1 mouse cellular context compared by ENCODE assay signal in genomic region chr7:45228548-45228947, GRCm38 (mm10).
A peak's percentile ranks its signal among the peaks of the same experiment; 100 is the strongest.
TF ChIP-seq lines count a peak whose summit lies in the region.

No protein-coding gene starts in this region.

TF ChIP-seq in CH12.LX, 34 proteins besides CTCF, POLR2A, EP300 and RAD21:
- TF ChIP-seq SIN3A (IDR thresholded peaks at IDR 0.05; ENCODE audit: low read length) (no peak), ZMIZ1 (IDR thresholded peaks at IDR 0.05; ENCODE audit: low read depth, low read length) (0 out of 2 replicates have a peak, but pooled peaks have one; percentile 13), ZC3H11A (IDR thresholded peaks at IDR 0.05; ENCODE audit: low read depth, low read length) (no peak)
